Mouse (Mus musculus): ENCODE measurements around the gene Otof. TPM values are rescaled to one million over a fixed set of nuclear protein-coding genes. Genes with fewer than 3 reads are reported as not detected.

Gene Otof
- 1 to 10 TPM; 1.2 to 1.7 TPM for total RNA-seq (2021)
- long read RNA-seq, experiment 1, partial matches to known transcripts: 0 of 2 reads
- long read RNA-seq, experiment 1, other reads (novel, unspliced or antisense): 2 of 2 reads
- long read RNA-seq, experiment 2, partial matches to known transcripts: 2 of 2 reads
- long read RNA-seq, experiment 2, other reads (novel, unspliced or antisense): 0 of 2 reads

DNA sequence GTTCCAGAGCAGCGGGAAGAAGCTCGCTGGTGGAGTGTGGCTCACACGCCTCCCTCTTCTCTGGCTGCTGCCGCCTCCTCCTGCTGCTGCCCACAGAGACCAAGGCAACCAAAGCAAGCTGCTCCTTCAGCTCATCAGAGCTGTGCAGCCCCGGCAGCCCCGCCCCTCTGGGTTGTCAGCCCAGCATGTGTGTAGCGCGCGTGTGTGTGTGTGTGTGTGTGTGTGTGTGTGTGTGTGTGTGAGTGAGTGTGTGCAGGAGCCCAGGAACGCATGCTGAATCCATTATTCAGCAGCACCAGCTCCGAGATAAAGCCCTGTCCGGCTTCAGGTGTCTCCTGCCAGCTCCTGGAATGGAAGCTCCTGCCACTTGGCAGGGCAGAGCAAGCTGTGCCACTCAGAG, at the start of gene Otof:
Gene Otof, minus strand, starts transcription at position 112 of the 400 bp plus-strand sequence.
- peak in 1 of 2 experiments; percentile 43 for DNase-seq (ENCODE audit: low spot score in 2 of 2)

GRCm38 (mm10) chr5:30497299-30497698, 35.6 kb upstream of the Otof start:
- no peak for DNase-seq (ENCODE audit: low spot score in 2 of 2)

- no peak for DNase-seq (ENCODE audit: low spot score in 2 of 2)
Observed at GRCm38 (mm10) chr5:30496821-30497220, 35.1 kb upstream of the Otof start.

- no peak for DNase-seq (ENCODE audit: low spot score in 2 of 2)
Observed at GRCm38 (mm10) chr5:30495288-30495687, 33.6 kb upstream of the Otof start.

GRCm38 (mm10) chr5:30494606-30495005, 32.9 kb upstream of the Otof start:
- DNase-seq (ENCODE audit: low spot score in 2 of 2): no peak

GRCm38 (mm10) chr5:30493723-30494122, 32.0 kb upstream of the Otof start:
- DNase-seq (ENCODE audit: low spot score in 2 of 2): no peak

DNA sequence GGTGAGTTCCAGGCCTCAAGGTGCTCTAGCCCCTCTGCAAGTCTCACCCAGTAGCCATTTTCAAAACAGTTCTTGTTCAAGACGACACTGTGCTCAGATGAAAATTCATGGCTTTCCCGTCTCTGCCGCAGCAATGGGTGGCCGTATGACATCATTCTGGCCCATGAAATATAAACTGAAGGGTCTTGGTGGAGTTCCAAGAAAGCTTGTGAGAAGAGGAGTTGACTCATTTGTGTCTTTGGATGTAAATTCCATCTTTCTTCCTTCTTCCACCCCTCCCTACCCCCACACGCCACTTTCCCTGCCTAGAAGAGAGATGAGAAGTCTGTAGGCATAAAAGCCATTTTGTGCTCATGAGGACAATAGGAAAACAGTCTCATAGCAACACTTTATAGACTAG, 29.1 kb upstream of the Otof start:
- DNase-seq (ENCODE audit: low spot score in 2 of 2): no peak

- DNase-seq (ENCODE audit: low spot score in 2 of 2): no peak
Observed at GRCm38 (mm10) chr5:30490215-30490614, 28.5 kb upstream of the Otof start.

- no peak for DNase-seq (ENCODE audit: low spot score in 2 of 2)
Observed at GRCm38 (mm10) chr5:30485136-30485535, 23.4 kb upstream of the Otof start.

- no peak for DNase-seq (ENCODE audit: low spot score in 2 of 2)
Observed at GRCm38 (mm10) chr5:30484591-30484990, 22.9 kb upstream of the Otof start.

DNA sequence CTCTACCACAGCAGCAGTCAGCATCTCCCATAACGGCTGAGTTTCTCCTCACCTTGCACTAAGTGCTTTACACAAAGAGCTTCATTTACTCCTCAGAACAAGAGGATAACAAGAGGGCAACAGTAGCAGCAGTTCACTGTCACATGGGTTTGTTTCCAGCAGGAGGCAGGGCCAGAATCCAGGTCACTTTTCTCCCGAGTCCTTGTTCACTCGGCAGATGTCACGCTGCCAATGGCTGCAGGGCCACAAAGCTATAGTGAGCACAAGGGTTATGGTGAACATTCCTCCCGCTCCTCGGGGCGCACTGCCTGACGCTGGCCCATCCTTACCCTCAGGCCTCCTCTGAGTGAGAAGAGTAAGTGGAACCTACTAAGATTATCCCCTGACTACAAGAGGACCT, 21.8 kb upstream of the Otof start:
- DNase-seq (ENCODE audit: low spot score in 2 of 2): no peak

DNA sequence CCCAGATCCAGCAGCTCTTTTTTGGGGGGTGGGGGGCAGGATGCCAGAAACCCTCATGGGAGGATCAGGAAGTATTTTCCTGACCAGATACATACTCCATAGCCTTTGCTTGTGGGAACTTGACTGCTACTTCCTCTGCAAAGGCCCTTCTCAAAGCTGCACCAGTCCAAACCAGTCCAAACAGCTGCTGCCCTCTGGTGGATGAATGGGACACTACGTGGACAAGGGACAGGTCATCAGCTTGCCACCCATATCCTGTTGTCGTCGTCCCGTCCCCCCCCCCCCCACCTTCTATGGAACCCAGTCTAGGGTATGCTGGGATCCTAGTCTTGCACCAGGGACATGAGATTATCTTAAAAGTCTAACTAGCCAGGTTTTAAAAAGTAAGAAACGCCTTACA, 20.6 kb upstream of the Otof start:
- peak in 1 of 2 experiments; percentile 64 for DNase-seq (ENCODE audit: low spot score in 2 of 2)

DNA sequence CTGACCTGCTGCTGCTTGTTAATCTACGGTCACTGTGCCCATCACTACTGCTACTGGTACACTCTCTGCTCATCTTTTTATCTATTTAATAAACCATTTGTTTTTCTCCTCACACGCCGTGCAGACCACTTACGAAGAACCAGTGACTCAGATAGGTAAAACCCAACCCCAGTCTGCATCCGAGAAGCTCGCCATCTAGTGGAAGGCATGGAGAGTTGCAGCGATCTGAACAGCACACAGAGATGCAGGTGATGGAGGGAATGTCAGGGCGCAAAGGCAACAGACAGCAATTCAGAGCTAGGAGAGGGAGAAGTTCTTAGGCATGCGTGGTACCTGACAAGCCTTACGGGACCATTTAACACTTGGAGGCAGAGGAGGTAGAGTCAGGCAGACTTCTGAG, 14.8 kb upstream of the Otof start:
- no peak for DNase-seq (ENCODE audit: low spot score in 2 of 2)

DNA sequence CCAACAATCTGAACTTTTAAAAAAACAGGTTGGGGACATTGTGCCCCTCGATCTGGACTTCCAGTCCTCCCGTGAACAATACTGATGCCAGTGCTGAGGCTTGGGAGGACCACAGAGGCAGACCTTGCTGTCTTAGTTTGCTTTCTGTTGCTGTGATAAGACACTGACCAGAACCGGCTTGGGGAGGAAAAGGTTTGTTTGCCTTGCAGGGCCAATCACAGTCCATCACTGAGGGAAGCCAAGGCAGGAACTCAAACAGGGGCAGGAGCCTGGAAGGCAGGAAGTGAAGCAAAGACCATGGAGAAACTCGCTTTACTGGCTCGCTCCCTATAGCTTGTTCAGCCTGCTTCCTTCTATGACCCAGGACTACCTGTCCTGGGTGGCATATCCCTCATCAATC, 10.4 kb upstream of the Otof start:
- no peak for DNase-seq (ENCODE audit: low spot score in 2 of 2)

- DNase-seq (ENCODE audit: low spot score in 2 of 2): no peak
Observed at GRCm38 (mm10) chr5:30470454-30470853, 8.7 kb upstream of the Otof start.

DNA sequence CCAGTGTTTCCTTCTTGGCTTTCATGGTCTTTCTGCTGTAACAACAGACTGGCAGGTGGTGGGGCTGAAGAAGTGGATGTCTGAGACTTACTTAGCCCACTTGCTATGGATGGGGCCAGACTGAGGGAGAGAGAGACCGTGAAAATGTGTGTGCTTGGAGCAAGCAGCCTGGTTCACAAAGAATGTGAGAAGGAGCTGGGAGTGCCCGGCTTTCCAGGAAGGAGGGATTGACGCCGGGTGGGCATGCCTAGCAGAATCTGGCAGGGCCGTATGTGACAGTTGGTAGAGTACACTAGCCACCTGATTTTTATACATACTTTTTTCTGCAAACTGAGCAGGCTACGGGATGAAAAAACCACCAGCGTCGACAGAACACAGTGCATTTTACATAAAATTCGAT, 4.6 kb upstream of the Otof start:
- no peak for DNase-seq (ENCODE audit: low spot score in 2 of 2)

DNA sequence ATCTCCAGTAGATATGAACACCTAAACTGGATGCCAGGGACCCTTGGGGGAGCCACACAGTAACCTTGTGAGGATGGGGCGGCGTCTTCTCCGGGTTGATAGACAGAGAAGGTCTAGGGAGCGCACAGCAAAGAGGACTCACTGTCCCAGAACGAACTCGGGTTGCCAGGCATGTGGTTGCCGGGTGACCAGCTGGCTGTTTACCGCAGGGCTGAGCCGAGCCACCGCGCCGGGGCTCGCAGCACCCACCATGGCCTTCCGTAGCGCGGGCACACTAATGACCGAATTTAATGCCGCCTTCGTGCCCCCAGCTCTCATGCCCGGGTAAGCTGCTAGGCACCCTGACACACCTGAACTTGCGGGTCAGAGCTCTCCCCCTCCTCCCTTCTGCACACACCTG, 4.1 kb upstream of the Otof start, which contains the start of gene 1700001C02Rik:
Gene 1700001C02Rik, plus strand, starts transcription at position 187 of the 400 bp plus-strand sequence.
- no peak for DNase-seq (ENCODE audit: low spot score in 2 of 2)

DNA sequence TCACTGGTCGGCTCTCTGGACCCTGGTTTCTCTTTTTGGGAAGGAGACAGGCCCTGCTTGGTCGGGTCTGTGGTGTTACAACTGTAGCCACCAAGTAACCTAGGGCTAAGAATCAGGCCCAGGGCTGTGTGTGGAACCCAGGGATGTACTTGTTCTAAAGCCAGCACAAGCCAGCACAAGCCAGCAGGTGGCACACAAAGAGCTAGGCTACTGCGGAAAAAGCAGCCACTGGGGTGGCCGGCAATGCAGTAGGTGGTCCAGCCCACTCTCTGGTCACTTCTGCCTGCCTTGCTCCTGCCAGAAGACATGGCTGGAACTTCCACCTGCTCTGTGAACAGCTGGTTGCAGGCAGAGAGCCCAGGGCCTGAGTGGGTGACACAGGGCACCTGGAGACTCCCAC, 1.6 kb downstream of the Otof start:
- no peak for DNase-seq (ENCODE audit: low spot score in 2 of 2)

- no peak for DNase-seq (ENCODE audit: low spot score in 2 of 2)
Observed at GRCm38 (mm10) chr5:30456056-30456455, 5.7 kb downstream of the Otof start.

- no peak for DNase-seq (ENCODE audit: low spot score in 2 of 2)
Observed at GRCm38 (mm10) chr5:30444327-30444895, 17.3 kb downstream of the Otof start.

DNA sequence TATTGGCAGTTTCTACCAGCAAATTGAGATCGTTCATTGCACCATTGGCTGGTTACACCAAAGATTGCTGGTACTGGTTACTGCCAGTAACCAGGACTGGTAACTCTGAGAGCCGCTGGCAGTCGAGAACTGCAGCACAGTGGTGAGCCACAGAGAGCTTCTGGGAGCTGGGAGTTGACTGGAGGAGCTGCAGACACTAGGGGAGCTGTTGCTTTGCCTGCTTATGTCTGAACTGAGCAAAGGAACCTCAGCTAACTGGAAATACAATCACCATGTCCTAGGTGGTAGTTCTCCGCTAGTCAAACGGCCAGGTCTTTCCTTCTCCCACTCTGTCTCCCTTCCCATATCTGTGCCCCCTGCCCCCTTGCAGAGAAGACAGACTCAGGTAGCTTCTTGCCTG, 19.5 kb downstream of the Otof start:
- no peak for DNase-seq (ENCODE audit: low spot score in 2 of 2)

DNA sequence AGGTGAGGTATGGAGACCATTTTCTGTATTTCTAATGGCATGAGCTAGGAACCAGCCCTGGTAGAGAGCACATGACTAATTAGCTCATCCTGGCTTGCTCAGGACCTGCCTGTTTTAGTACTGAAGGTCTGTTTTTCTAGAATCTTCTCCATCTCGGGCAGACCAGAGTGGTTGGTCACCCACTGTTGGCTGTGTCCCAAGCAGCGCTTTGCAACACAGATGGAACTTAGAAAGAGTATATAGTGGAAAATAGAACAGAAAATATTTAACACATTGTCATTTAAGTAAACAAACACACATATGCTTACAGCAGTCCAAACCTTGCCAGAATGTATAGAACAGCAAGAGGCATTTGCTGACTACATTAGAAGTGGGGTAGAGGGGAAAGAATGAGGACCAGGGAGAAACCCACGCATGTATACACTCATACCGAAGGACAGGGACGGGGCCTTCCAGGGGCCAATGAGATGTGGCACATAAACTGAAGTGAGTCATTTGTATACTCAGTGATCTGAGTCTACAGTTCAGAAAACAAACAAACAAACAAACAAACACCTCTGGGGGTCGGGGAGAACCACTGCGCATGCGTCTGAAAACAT, 21.3 kb downstream of the Otof start:
- DNase-seq (ENCODE audit: low spot score in 2 of 2): no peak

DNA sequence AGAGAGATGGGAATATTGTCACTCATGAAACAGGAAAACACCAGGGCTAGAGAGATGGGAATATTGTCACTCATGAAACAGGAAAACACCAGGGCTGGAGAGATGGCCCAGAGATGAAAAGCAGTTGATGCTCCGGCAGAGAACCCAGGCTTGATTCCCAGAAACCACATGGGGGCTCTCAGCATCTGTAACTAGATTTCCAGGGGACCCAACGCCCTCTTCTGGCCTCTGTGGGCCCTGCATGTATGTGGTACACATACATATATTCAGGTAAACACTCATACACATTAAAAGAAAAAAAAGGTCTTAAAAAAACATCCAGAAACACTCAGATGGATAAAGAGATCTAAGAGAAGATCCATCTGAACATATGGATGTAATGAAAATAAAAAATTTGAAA, 22.8 kb downstream of the Otof start:
- DNase-seq (ENCODE audit: low spot score in 2 of 2): no peak

All from gastrocnemius, postnatal 4 days (tissue).